Comparison of ENCODE assay signal across 24 mouse cellular contexts in genomic region chr7:94116899-94117521, GRCm38 (mm10).
DNase-seq lines count a peak whose midpoint lies in the region; ATAC-seq and TF ChIP-seq lines count a peak whose summit lies in the region.
"Had no signal": no experiment of that assay in that cellular context is flagged by ENCODE, and none has a peak within 500 bp of the region (broad histone marks: within the 10 kb centered on the region; RNA-seq: fewer than 3 reads in every experiment).

No protein-coding gene starts in this region.

- H3K4me2 ChIP-seq in forebrain, embryonic 13.5 days, result no peak overlapping the region
- no peak overlapping the region for H3K4me2 ChIP-seq in forebrain, embryonic 12.5 days
- H3K4me2 ChIP-seq in forebrain, embryonic 15.5 days (replicated peaks), result no peak overlapping the region
- H3K4me2 ChIP-seq: embryonic facial prominence, embryonic 13.5 days; embryonic facial prominence, embryonic 15.5 days had no signal

- no peak overlapping the region for H3K27ac ChIP-seq in forebrain, embryonic 13.5 days
- no peak overlapping the region for H3K27ac ChIP-seq in forebrain, embryonic 12.5 days
- no peak overlapping the region for H3K27ac ChIP-seq in forebrain, embryonic 15.5 days (replicated peaks)
- no peak overlapping the region for H3K27ac ChIP-seq in forebrain, embryonic 10.5 days
- H3K27ac ChIP-seq: embryonic facial prominence, embryonic 13.5 days; embryonic facial prominence, embryonic 15.5 days had no signal

- H3K9me3 ChIP-seq in forebrain, embryonic 13.5 days (replicated peaks), result no peaks in the 10 kb centered on the region
- H3K9me3 ChIP-seq in forebrain, embryonic 12.5 days, result no peaks in the 10 kb centered on the region
- no peaks in the 10 kb centered on the region for H3K9me3 ChIP-seq in forebrain, embryonic 15.5 days
- H3K9me3 ChIP-seq in forebrain, embryonic 10.5 days, result no peaks in the 10 kb centered on the region
- H3K9me3 ChIP-seq: embryonic facial prominence, embryonic 13.5 days; embryonic facial prominence, embryonic 15.5 days; G1E had no signal

- TF ChIP-seq POLR2A in brain, embryonic 14.5 days (IDR thresholded peaks at IDR 0.05; ENCODE audit: borderline replicate concordance, extremely low read depth, insufficient read depth, insufficient read length, poor library complexity, severe bottlenecking), result no peak

- DNase-seq in forebrain, embryonic 10.5 days (ENCODE audit: extremely low spot score, low spot score), result no peak
- DNase-seq in brain, embryonic 14.5 days (ENCODE audit: low read depth), result peak; percentile 29
- DNase-seq: adrenal gland, adult 8-10 months; adrenal gland, postnatal 14 days; adrenal gland, postnatal 36 days; B cell, adult 2 months; cerebellum, adult 11 months; cerebellum, adult 18-20 months; cerebellum, adult 8-10 months; cerebellum, adult 9-11 months; cerebellum, postnatal 14 days; cerebellum, postnatal 36 days; embryo, embryonic 11 days had no signal

- ATAC-seq in forebrain, embryonic 13.5 days, result peak; percentile 72
- no peak for ATAC-seq in forebrain, embryonic 12.5 days (ENCODE audit: low FRiP score)
- ATAC-seq in forebrain, embryonic 15.5 days (replicated peaks), result peak; percentile 35; the same call in 1 of the 2 replicates
- ATAC-seq: activated CD4-positive, CD25-positive, alpha-beta regulatory T cell, adult 4 months; CD4-positive, CD25-positive, alpha-beta regulatory T cell, adult 4 months; Patski had no signal

- no peaks in the 10 kb centered on the region for H3K36me3 ChIP-seq in forebrain, embryonic 13.5 days (ENCODE audit: poor library complexity, severe bottlenecking)
- H3K36me3 ChIP-seq in forebrain, embryonic 12.5 days (replicated peaks), result no peaks in the 10 kb centered on the region
- no peaks in the 10 kb centered on the region for H3K36me3 ChIP-seq in forebrain, embryonic 15.5 days
- H3K36me3 ChIP-seq in forebrain, embryonic 10.5 days (replicated peaks), result no peaks in the 10 kb centered on the region
- H3K36me3 ChIP-seq: embryonic facial prominence, embryonic 13.5 days; embryonic facial prominence, embryonic 15.5 days; G1E had no signal

- no peak overlapping the region for H3K4me3 ChIP-seq in forebrain, embryonic 13.5 days
- no peak overlapping the region for H3K4me3 ChIP-seq in forebrain, embryonic 12.5 days (replicated peaks)
- H3K4me3 ChIP-seq in forebrain, embryonic 15.5 days, result no peak overlapping the region
- H3K4me3 ChIP-seq in forebrain, embryonic 10.5 days, result no peak overlapping the region
- H3K4me3 ChIP-seq: embryonic facial prominence, embryonic 13.5 days; embryonic facial prominence, embryonic 15.5 days; erythroblast, embryonic 14.5 days had no signal

- H3K9ac ChIP-seq in forebrain, embryonic 13.5 days, result no peak overlapping the region
- H3K9ac ChIP-seq in forebrain, embryonic 12.5 days, result no peak overlapping the region
- no peak overlapping the region for H3K9ac ChIP-seq in forebrain, embryonic 15.5 days (replicated peaks)
- H3K9ac ChIP-seq: embryonic facial prominence, embryonic 13.5 days; embryonic facial prominence, embryonic 15.5 days had no signal

- no peak for TF ChIP-seq CTCF in brain, embryonic 14.5 days (IDR thresholded peaks at IDR 0.05; ENCODE audit: borderline replicate concordance, extremely low read depth, insufficient read depth, insufficient read length)

- H3K4me1 ChIP-seq in forebrain, embryonic 13.5 days, result no peaks in the 10 kb centered on the region
- H3K4me1 ChIP-seq in forebrain, embryonic 12.5 days, result no peaks in the 10 kb centered on the region
- no peaks in the 10 kb centered on the region for H3K4me1 ChIP-seq in forebrain, embryonic 15.5 days
- H3K4me1 ChIP-seq in forebrain, embryonic 10.5 days, result no peaks in the 10 kb centered on the region
- H3K4me1 ChIP-seq: embryonic facial prominence, embryonic 13.5 days; embryonic facial prominence, embryonic 15.5 days had no signal

- WGBS in forebrain, embryonic 13.5 days, result 81% methylated on average over 4 of the region's 4 CpGs
- 85% methylated on average over 4 of the region's 4 CpGs for WGBS in forebrain, embryonic 12.5 days
- WGBS in forebrain, embryonic 15.5 days, result 82% methylated on average over 4 of the region's 4 CpGs
- 92% methylated on average over 4 of the region's 4 CpGs for WGBS in forebrain, embryonic 10.5 days

- H3K27me3 ChIP-seq in forebrain, embryonic 13.5 days, result no peaks in the 10 kb centered on the region
- no peaks in the 10 kb centered on the region for H3K27me3 ChIP-seq in forebrain, embryonic 12.5 days
- no peaks in the 10 kb centered on the region for H3K27me3 ChIP-seq in forebrain, embryonic 15.5 days
- no peaks in the 10 kb centered on the region for H3K27me3 ChIP-seq in forebrain, embryonic 10.5 days (ENCODE audit: poor library complexity, severe bottlenecking)
- H3K27me3 ChIP-seq: CH12.LX; embryonic facial prominence, embryonic 13.5 days; embryonic facial prominence, embryonic 15.5 days; Patski had no signal
